Mouse (Mus musculus): ENCODE results near the gene H2-Oa.

Gene H2-Oa

GRCm38 (mm10) chr17:34098709-34099479 is 6.8 kb downstream of the H2-Oa start:
- in situ Hi-C loops (cut with MboI; ENCODE audit: unreplicated experiment in 2 of 2), result no loop called here

GRCm38 (mm10) chr17:34099531-34099930 is 7.4 kb downstream of the H2-Oa start:
- in situ Hi-C loops (cut with MboI; ENCODE audit: unreplicated experiment in 2 of 2), result no loop called here

GRCm38 (mm10) chr17:34101185-34101584 is 9.0 kb downstream of the H2-Oa start:
- in situ Hi-C loops (cut with MboI; ENCODE audit: unreplicated experiment in 2 of 2), result no loop called here

- in situ Hi-C loops (cut with MboI; ENCODE audit: unreplicated experiment in 2 of 2), result no loop called here
Observed at GRCm38 (mm10) chr17:34101604-34102032, 9.5 kb downstream of the H2-Oa start.

GRCm38 (mm10) chr17:34102831-34103230 is 10.7 kb downstream of the H2-Oa start:
- in situ Hi-C loops (cut with MboI; ENCODE audit: unreplicated experiment in 2 of 2), result no loop called here

- in situ Hi-C loops (cut with MboI; ENCODE audit: unreplicated experiment in 2 of 2), result no loop called here
Observed at GRCm38 (mm10) chr17:34104804-34105203, 12.7 kb downstream of the H2-Oa start.

- in situ Hi-C loops (cut with MboI; ENCODE audit: unreplicated experiment in 2 of 2), result no loop called here
Observed at GRCm38 (mm10) chr17:34106555-34106954, 14.4 kb downstream of the H2-Oa start.

GRCm38 (mm10) chr17:34107109-34107867 is 15.1 kb downstream of the H2-Oa start:
- in situ Hi-C loops (cut with MboI; ENCODE audit: unreplicated experiment in 2 of 2), result no loop called here

GRCm38 (mm10) chr17:34108460-34108859 is 16.3 kb downstream of the H2-Oa start:
- in situ Hi-C loops (cut with MboI; ENCODE audit: unreplicated experiment in 2 of 2), result no loop called here

- in situ Hi-C loops (cut with MboI; ENCODE audit: unreplicated experiment in 2 of 2), result no loop called here
Observed at GRCm38 (mm10) chr17:34109038-34109805, 17.1 kb downstream of the H2-Oa start.

GRCm38 (mm10) chr17:34109806-34110195 is 17.7 kb downstream of the H2-Oa start:
- in situ Hi-C loops (cut with MboI; ENCODE audit: unreplicated experiment in 2 of 2), result no loop called here

- in situ Hi-C loops (cut with MboI; ENCODE audit: unreplicated experiment in 2 of 2), result no loop called here
Observed at GRCm38 (mm10) chr17:34110309-34110708, 18.2 kb downstream of the H2-Oa start.

- in situ Hi-C loops (cut with MboI; ENCODE audit: unreplicated experiment in 2 of 2), result no loop called here
Observed at GRCm38 (mm10) chr17:34114114-34114513, 22.0 kb downstream of the H2-Oa start.

- in situ Hi-C loops (cut with MboI; ENCODE audit: unreplicated experiment in 2 of 2), result no loop called here
Observed at GRCm38 (mm10) chr17:34116736-34117370, 24.7 kb downstream of the H2-Oa start.

- in situ Hi-C loops (cut with MboI; ENCODE audit: unreplicated experiment in 2 of 2), result no loop called here
Observed at GRCm38 (mm10) chr17:34117421-34118112, 25.4 kb downstream of the H2-Oa start.

- in situ Hi-C loops (cut with MboI; ENCODE audit: unreplicated experiment in 2 of 2), result no loop called here
Observed at GRCm38 (mm10) chr17:34118113-34118872, 26.2 kb downstream of the H2-Oa start.

- in situ Hi-C loops (cut with MboI; ENCODE audit: unreplicated experiment in 2 of 2), result no loop called here
Observed at GRCm38 (mm10) chr17:34118873-34119248, 26.7 kb downstream of the H2-Oa start.

- in situ Hi-C loops (cut with MboI; ENCODE audit: unreplicated experiment in 2 of 2), result no loop called here
Observed at GRCm38 (mm10) chr17:34119249-34120179, 27.4 kb downstream of the H2-Oa start, which contains the start of gene H2-DMa. Gene H2-DMa (plus strand): TSS chr17:34119541.

Measured in v-Abl transformed pro-B cells (cell line).